Mouse (Mus musculus): ENCODE data around the gene Fahd1. TPM values are rescaled to one million over a fixed set of nuclear protein-coding genes. Genes with fewer than 3 reads are reported as not detected.

The Fahd1 gene
- polyA plus RNA-seq, 1 experiment from 2014 or later = 115 TPM

- H3K27ac ChIP-seq (ENCODE audit: low read length) = no peak overlapping the region
- H3K36me3 ChIP-seq (ENCODE audit: control insufficient read depth, insufficient read depth, low read length) = no peaks in the 10 kb centered on the region
- H3K4me2 ChIP-seq (ENCODE audit: low read depth, low read length) = no peak overlapping the region
- H3K27me3 ChIP-seq (replicated peaks; ENCODE audit: control insufficient read depth, insufficient read depth, low read length) = no peaks in the 10 kb centered on the region
- H3K4me1 ChIP-seq (ENCODE audit: control insufficient read depth, insufficient read depth, low read length) = peaks cover 10% of the 10 kb centered on the region
- H3K9me3 ChIP-seq (ENCODE audit: control insufficient read depth, low read length) = no peaks in the 10 kb centered on the region
- no peak overlapping the region for H3K9ac ChIP-seq (ENCODE audit: low read depth, low read length)
- H3K4me3 ChIP-seq (ENCODE audit: low read length) = no peak overlapping the region
- no peak for ATAC-seq
- WGBS = 50% methylated on average over 1 of the region's 1 CpGs
Observed at GRCm38 (mm10) chr17:24874405-24874745, 24.2 kb upstream of the Fahd1 start.

GRCm38 (mm10) chr17:24873695-24874404, 23.7 kb upstream of the Fahd1 start:
- Histone ChIP-seq H3K36me3 (ENCODE audit: control insufficient read depth, insufficient read depth, low read length) (no peaks in the 10 kb centered on the region), H3K27ac (ENCODE audit: low read length) (no peak overlapping the region), H3K4me2 (ENCODE audit: low read depth, low read length) (no peak overlapping the region), H3K9ac (ENCODE audit: low read depth, low read length) (no peak overlapping the region), H3K9me3 (ENCODE audit: control insufficient read depth, low read length) (no peaks in the 10 kb centered on the region), H3K4me3 (ENCODE audit: low read length) (no peak overlapping the region), H3K4me1 (ENCODE audit: control insufficient read depth, insufficient read depth, low read length) (peaks cover 10% of the 10 kb centered on the region), H3K27me3 (replicated peaks; ENCODE audit: control insufficient read depth, insufficient read depth, low read length) (no peaks in the 10 kb centered on the region)
- no peak for ATAC-seq
- 52% methylated on average over 4 of the region's 4 CpGs for WGBS

- no peaks in the 10 kb centered on the region for H3K9me3 ChIP-seq (ENCODE audit: control insufficient read depth, low read length)
- H3K4me2 ChIP-seq (ENCODE audit: low read depth, low read length) = no peak overlapping the region
- 95% methylated on average over 10 of the region's 10 CpGs for WGBS
- no peak for ATAC-seq
- H3K4me3 ChIP-seq (ENCODE audit: low read length) = no peak overlapping the region
- no peaks in the 10 kb centered on the region for H3K27me3 ChIP-seq (replicated peaks; ENCODE audit: control insufficient read depth, insufficient read depth, low read length)
- no peak overlapping the region for H3K27ac ChIP-seq (ENCODE audit: low read length)
- 0 out of 2 replicates have a peak, but pooled peaks cover 3% of the 10 kb centered on the region for H3K36me3 ChIP-seq (ENCODE audit: control insufficient read depth, insufficient read depth, low read length)
- no peak overlapping the region for H3K9ac ChIP-seq (ENCODE audit: low read depth, low read length)
- no peaks in the 10 kb centered on the region for H3K4me1 ChIP-seq (ENCODE audit: control insufficient read depth, insufficient read depth, low read length)
Observed at GRCm38 (mm10) chr17:24867914-24868313, 17.8 kb upstream of the Fahd1 start.

DNA sequence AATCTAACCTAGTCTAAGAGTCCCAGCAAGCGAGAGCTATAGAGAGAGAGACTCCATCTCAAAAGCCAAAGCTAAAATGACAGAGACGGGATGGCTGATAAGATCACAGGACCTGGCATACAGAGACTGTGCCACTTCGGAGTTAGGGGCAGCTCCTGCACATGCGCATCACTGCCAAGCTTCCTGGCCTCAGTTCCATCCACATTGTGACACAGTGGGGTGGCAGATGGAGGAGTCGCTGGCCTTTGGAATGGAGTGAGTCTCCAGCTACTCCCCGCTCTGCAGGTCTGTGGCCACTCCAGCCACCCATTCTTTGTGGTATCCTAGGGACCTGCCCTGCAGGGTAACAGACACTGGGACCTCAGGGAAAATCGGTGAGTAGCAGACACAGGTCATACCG, 15.6 kb upstream of the Fahd1 start, which contains the start of gene Igfals:
TSS of gene Igfals (plus strand) at position 222 of the 400 bp plus-strand sequence.
- no peak within 1 kb of the TSS for H3K4me3 ChIP-seq (ENCODE audit: low read length)
- no peak within 1 kb of the TSS for H3K4me2 ChIP-seq (ENCODE audit: low read depth, low read length)
- H3K36me3 ChIP-seq (ENCODE audit: control insufficient read depth, insufficient read depth, low read length) = 0 out of 2 replicates have a peak, but pooled peaks cover 11% of the 10 kb centered on the region
- no peak for ATAC-seq
- H3K9ac ChIP-seq (ENCODE audit: low read depth, low read length) = no peak within 1 kb of the TSS
- H3K4me1 ChIP-seq (ENCODE audit: control insufficient read depth, insufficient read depth, low read length) = no peaks in the 10 kb centered on the region
- no peaks in the 10 kb centered on the region for H3K27me3 ChIP-seq (replicated peaks; ENCODE audit: control insufficient read depth, insufficient read depth, low read length)
- 87% methylated on average over 8 of the region's 8 CpGs for WGBS
- H3K27ac ChIP-seq (ENCODE audit: low read length) = no peak within 1 kb of the TSS
- no peaks in the 10 kb centered on the region for H3K9me3 ChIP-seq (ENCODE audit: control insufficient read depth, low read length)

GRCm38 (mm10) chr17:24861785-24862184, 11.6 kb upstream of the Fahd1 start:
- Histone ChIP-seq H3K27ac (ENCODE audit: low read length) (no peak overlapping the region), H3K9me3 (ENCODE audit: control insufficient read depth, low read length) (no peaks in the 10 kb centered on the region), H3K4me2 (ENCODE audit: low read depth, low read length) (no peak overlapping the region), H3K4me1 (ENCODE audit: control insufficient read depth, insufficient read depth, low read length) (no peaks in the 10 kb centered on the region), H3K4me3 (ENCODE audit: low read length) (no peak overlapping the region), H3K27me3 (replicated peaks; ENCODE audit: control insufficient read depth, insufficient read depth, low read length) (no peaks in the 10 kb centered on the region), H3K36me3 (ENCODE audit: control insufficient read depth, insufficient read depth, low read length) (0 out of 2 replicates have a peak, but pooled peaks cover 11% of the 10 kb centered on the region), H3K9ac (ENCODE audit: low read depth, low read length) (no peak overlapping the region)
- WGBS = 92% methylated on average over 3 of the region's 3 CpGs
- no peak for ATAC-seq

DNA sequence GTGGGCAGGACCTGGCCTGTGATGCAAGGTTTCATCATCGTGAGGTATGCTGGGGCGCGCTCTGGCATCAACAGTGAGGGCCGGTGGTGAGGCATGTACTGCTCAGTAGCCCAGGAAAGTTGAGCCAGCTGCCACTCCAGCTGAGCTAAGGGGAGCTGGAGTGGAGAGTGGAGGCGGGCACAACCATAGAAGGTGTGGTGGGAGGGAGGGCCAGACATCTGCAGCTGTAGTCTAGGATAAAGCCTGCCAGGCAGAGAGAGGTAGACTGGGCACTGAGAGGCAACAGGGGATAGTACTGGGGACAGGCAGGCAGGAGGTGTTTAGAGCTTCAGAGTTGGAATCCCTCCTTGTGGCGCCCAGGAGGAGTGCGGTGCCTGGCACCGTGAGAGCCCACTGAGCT, 9.9 kb upstream of the Fahd1 start:
- H3K27ac ChIP-seq (ENCODE audit: low read length) = no peak overlapping the region
- H3K4me3 ChIP-seq (ENCODE audit: low read length) = no peak overlapping the region
- no peaks in the 10 kb centered on the region for H3K9me3 ChIP-seq (ENCODE audit: control insufficient read depth, low read length)
- peak; percentile 27; the same call in 1 of the 2 replicates for ATAC-seq
- H3K4me1 ChIP-seq (ENCODE audit: control insufficient read depth, insufficient read depth, low read length) = no peaks in the 10 kb centered on the region
- 0 out of 2 replicates have a peak, but pooled peaks cover 8% of the 10 kb centered on the region for H3K36me3 ChIP-seq (ENCODE audit: control insufficient read depth, insufficient read depth, low read length)
- no peak overlapping the region for H3K9ac ChIP-seq (ENCODE audit: low read depth, low read length)
- H3K4me2 ChIP-seq (ENCODE audit: low read depth, low read length) = no peak overlapping the region
- whole genome bisulfite sequencing = 95% methylated on average over 8 of the region's 8 CpGs
- no peaks in the 10 kb centered on the region for H3K27me3 ChIP-seq (replicated peaks; ENCODE audit: control insufficient read depth, insufficient read depth, low read length)

GRCm38 (mm10) chr17:24858967-24859366, 8.8 kb upstream of the Fahd1 start:
- H3K27ac ChIP-seq (ENCODE audit: low read length) = no peak overlapping the region
- ATAC-seq = peak; percentile 73
- WGBS = 87% methylated on average over 6 of the region's 6 CpGs

DNA sequence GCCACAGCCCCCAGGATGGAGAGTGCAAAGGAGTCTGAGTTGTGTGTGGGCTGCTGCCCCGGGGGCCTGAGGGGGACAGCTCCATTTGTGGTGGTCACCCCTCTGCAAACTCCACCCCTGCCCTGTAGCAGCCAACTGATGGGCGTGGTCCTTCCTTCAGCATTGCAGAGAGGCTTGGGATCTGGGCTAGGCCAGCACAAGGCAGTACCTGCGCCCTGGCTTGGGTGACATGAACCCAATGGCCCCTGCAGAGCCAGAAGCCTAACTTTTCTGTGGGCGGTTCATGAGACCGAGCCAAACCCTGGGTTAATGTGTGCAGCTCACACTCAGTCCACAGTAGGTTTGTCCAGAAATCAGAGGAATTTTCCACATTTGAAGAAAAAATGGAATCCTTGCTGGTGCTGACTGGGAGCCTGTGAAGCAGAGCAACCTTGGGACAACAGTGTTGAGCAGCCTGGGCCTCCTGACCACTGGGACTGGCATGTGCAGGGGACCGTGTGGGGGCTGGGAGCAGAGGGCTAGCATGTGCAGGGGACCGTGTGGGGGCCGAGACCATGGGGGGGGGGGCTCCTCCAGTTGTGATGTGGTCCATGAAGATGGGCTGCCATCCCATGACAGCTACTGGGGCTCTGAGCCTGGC, 7.8 kb upstream of the Fahd1 start:
- Histone ChIP-seq H3K36me3 (ENCODE audit: control insufficient read depth, insufficient read depth, low read length) (peaks cover 11% of the 10 kb centered on the region; the same call in 1 of the 2 replicates), H3K27me3 (replicated peaks; ENCODE audit: control insufficient read depth, insufficient read depth, low read length) (no peaks in the 10 kb centered on the region), H3K9ac (ENCODE audit: low read depth, low read length) (no peak overlapping the region), H3K27ac (ENCODE audit: low read length) (no peak overlapping the region), H3K4me2 (ENCODE audit: low read depth, low read length) (no peak overlapping the region), H3K9me3 (ENCODE audit: control insufficient read depth, low read length) (no peaks in the 10 kb centered on the region), H3K4me3 (ENCODE audit: low read length) (no peak overlapping the region), H3K4me1 (ENCODE audit: control insufficient read depth, insufficient read depth, low read length) (no peaks in the 10 kb centered on the region)
- WGBS = 85% methylated on average over 8 of the region's 8 CpGs
- ATAC-seq = no peak

More at GRCm38 (mm10) chr17:24858967-24859366, 8.8 kb upstream of the Fahd1 start:
- Histone ChIP-seq H3K36me3 (ENCODE audit: control insufficient read depth, insufficient read depth, low read length) (0 out of 2 replicates have a peak, but pooled peaks cover 8% of the 10 kb centered on the region), H3K4me2 (ENCODE audit: low read depth, low read length) (no peak overlapping the region), H3K9ac (ENCODE audit: low read depth, low read length) (no peak overlapping the region), H3K9me3 (ENCODE audit: control insufficient read depth, low read length) (no peaks in the 10 kb centered on the region), H3K27me3 (replicated peaks; ENCODE audit: control insufficient read depth, insufficient read depth, low read length) (no peaks in the 10 kb centered on the region), H3K4me1 (ENCODE audit: control insufficient read depth, insufficient read depth, low read length) (no peaks in the 10 kb centered on the region), H3K4me3 (ENCODE audit: low read length) (no peak overlapping the region)

DNA sequence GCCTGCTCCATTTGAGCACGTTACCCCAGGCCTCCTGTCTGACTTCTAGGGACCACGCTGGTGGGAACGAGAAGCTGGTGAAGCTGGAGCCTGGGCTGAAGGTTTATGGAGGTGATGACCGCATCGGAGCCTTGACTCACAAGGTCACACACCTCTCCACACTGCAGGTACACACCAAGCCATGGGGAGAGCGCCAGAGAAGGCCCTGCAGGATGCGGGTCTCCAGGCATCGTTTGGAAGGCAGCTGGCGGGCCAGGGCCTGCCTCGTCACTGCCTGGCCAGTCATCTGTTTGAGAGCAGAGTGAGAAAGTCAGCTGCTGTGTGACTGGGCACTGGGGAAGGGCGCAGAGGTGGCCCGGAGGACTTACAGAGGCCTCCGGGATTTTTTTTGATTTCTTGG, 6.4 kb upstream of the Fahd1 start:
- no peak overlapping the region for H3K4me2 ChIP-seq (ENCODE audit: low read depth, low read length)
- H3K36me3 ChIP-seq (ENCODE audit: control insufficient read depth, insufficient read depth, low read length) = peaks cover 6% of the 10 kb centered on the region; the same call in 1 of the 2 replicates
- H3K27ac ChIP-seq (ENCODE audit: low read length) = no peak overlapping the region
- H3K4me1 ChIP-seq (ENCODE audit: control insufficient read depth, insufficient read depth, low read length) = peaks cover 2% of the 10 kb centered on the region
- 92% methylated on average over 13 of the region's 13 CpGs for WGBS
- no peaks in the 10 kb centered on the region for H3K9me3 ChIP-seq (ENCODE audit: control insufficient read depth, low read length)
- H3K9ac ChIP-seq (ENCODE audit: low read depth, low read length) = no peak overlapping the region
- no peak for ATAC-seq
- H3K4me3 ChIP-seq (ENCODE audit: low read length) = no peak overlapping the region
- H3K27me3 ChIP-seq (replicated peaks; ENCODE audit: control insufficient read depth, insufficient read depth, low read length) = no peaks in the 10 kb centered on the region; the same call in 1 of the 2 replicates
